Mouse (Mus musculus) liver, postnatal 0 days (tissue): ENCODE data around the gene Smyd3. TPM values are rescaled to one million over a fixed set of nuclear protein-coding genes. Genes with fewer than 3 reads are reported as not detected.

Experiments
- ATAC-seq: fragments of 200-750 bp; cut with Nextera tagmentation; 2 replicates; pipeline ENCODE4 v1.8.0; 2017; ENCODE audit warnings: mild to moderate bottlenecking, moderate library complexity
- DNase-seq: peaks from one replicate; pipeline ENCODE4 v3.0.0-alpha.2; 2016
- H3K27ac ChIP-seq: fragments of 300-500 bp; sonication (generic); 2 replicates; pipeline ENCODE4 v1.5.1; 2014; ENCODE audit warnings: antibody characterized with exemption, moderate library complexity, mild to moderate bottlenecking, low read depth
- H3K27me3 ChIP-seq: fragments of 300-500 bp; sonication (generic); 2 replicates; pipeline ENCODE4 v1.6.1; 2014; ENCODE audit warnings: low read length, control low read depth, mixed read lengths; ENCODE audit not compliant: insufficient read depth
- H3K36me3 ChIP-seq: fragments of 300-500 bp; sonication (generic); replicated peaks from 2 replicates; pipeline ENCODE4 v1.6.1; 2014; ENCODE audit warnings: mild to moderate bottlenecking, control low read depth, low read length, moderate library complexity, mixed read lengths; ENCODE audit not compliant: insufficient read depth
- H3K4me1 ChIP-seq: fragments of 300-500 bp; sonication (generic); 2 replicates; pipeline ENCODE4 v1.6.1; 2014; ENCODE audit warnings: antibody characterized with exemption, mild to moderate bottlenecking, control low read depth; ENCODE audit not compliant: insufficient read depth
- H3K4me2 ChIP-seq: fragments of 300-500 bp; sonication (generic); 2 replicates; pipeline ENCODE4 v1.6.1; 2014; ENCODE audit warnings: low read depth, mild to moderate bottlenecking, low read length, moderate library complexity, mixed read lengths
- H3K4me3 ChIP-seq: fragments of 300-500 bp; sonication (generic); 2 replicates; pipeline ENCODE4 v1.5.1; 2014; ENCODE audit warnings: low read depth, low read length
- H3K9ac ChIP-seq: fragments of 300-500 bp; sonication (generic); replicated peaks from 2 replicates; pipeline ENCODE4 v1.6.1; 2014; ENCODE audit warnings: mild to moderate bottlenecking, moderate library complexity
- H3K9me3 ChIP-seq: fragments of 300-500 bp; sonication (generic); 2 replicates; pipeline ENCODE4 v1.6.1; 2016; ENCODE audit warnings: mild to moderate bottlenecking, control low read depth, low read length, mixed read lengths
- CTCF ChIP-seq: sonication (generic); IDR thresholded peaks from 2 replicates; pipeline ENCODE4 v1.5.1; 2016; ENCODE audit warnings: antibody characterized with exemption, low read depth
- EP300 ChIP-seq: IDR thresholded peaks from 2 replicates; pipeline ENCODE4 v1.6.1; 2016; ENCODE audit warnings: antibody characterized with exemption, low read depth, mild to moderate bottlenecking
- WGBS: fragments of 180-500 bp; shearing (Covaris S2); extraction: QIAGEN DNeasy Blood & Tissue Kit; methylation state at CpG from one replicate; pipeline ENCODE4 v1.1.7; 2014; ENCODE audit not compliant: insufficient replicate concordance; 5-methylcytosine and 5-hydroxymethylcytosine counted together
- polyA plus RNA-seq: library from polyadenylated mRNA; unstranded; fragments of >200 nt; fragmentation: Nextera tagmentation; extraction: Ambion mirVana; gene quantifications from 2 replicates; pipeline ENCODE4 v1.2.1, GENCODE M21; 2015

Gene Smyd3
- polyA plus RNA-seq, 1 experiment from 2014 or later: 5.1 TPM

DNA sequence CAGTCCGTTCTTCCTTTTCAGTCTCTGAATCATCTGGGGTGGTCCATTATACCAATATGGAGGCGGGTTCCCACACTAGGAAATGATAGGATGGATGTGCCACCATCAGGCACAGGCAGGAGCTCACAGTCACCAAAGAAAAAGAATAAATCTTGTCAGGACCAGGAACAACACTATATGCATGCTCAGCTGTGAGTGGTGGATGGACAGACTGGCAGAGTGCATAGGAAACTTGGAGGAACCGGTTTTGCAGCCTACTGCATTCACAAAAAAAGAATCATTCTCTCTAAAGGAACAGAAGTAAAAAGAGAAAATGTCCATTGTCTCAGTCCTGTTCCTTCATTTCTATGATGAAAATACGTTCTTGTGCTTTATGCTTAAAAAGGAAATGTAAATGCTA lies 98.8 kb downstream of the Smyd3 start:
- Histone ChIP-seq H3K4me2 (no peak overlapping the region), H3K9ac (no peak overlapping the region), H3K27ac (no peak overlapping the region), H3K4me3 (no peak overlapping the region), H3K9me3 (no peaks in the 10 kb centered on the region), H3K27me3 (no peaks in the 10 kb centered on the region), H3K4me1 (no peaks in the 10 kb centered on the region), H3K36me3 (no peaks in the 10 kb centered on the region)
- no peak for DNase-seq
- WGBS: 74% methylated on average over 4 of the region's 4 CpGs
- no peak for ATAC-seq
- TF ChIP-seq CTCF: no peak

DNA sequence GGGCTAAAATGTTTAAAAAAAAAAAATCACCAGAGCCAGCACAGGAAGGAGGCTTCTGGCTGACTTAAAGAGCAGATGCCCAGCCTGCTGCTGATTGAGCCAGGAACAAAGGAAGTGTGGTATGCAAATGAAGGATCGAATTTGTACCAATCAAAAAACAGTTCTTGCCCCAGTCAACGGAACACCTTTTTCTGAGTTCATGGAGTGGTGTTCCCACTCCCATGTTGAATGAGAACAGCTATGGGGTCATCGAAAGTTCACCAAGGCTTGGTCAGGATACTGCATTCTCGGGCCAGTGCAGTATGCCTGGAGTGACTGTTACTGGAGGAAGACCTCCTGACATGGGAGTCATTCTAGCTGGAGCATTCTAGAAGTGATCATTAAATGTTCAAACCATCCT lies 109.8 kb downstream of the Smyd3 start:
- DNase-seq (no peak), ATAC-seq (no peak)
- WGBS: 88% methylated on average over 4 of the region's 4 CpGs
- no peak overlapping the region for H3K27ac ChIP-seq
- H3K4me2 ChIP-seq: no peak overlapping the region
- H3K9me3 ChIP-seq: no peaks in the 10 kb centered on the region
- no peaks in the 10 kb centered on the region for H3K27me3 ChIP-seq
- TF ChIP-seq CTCF (no peak), EP300 (no peak)
- H3K36me3 ChIP-seq: no peaks in the 10 kb centered on the region
- H3K4me3 ChIP-seq: no peak overlapping the region
- H3K4me1 ChIP-seq: no peaks in the 10 kb centered on the region
- no peak overlapping the region for H3K9ac ChIP-seq

DNA sequence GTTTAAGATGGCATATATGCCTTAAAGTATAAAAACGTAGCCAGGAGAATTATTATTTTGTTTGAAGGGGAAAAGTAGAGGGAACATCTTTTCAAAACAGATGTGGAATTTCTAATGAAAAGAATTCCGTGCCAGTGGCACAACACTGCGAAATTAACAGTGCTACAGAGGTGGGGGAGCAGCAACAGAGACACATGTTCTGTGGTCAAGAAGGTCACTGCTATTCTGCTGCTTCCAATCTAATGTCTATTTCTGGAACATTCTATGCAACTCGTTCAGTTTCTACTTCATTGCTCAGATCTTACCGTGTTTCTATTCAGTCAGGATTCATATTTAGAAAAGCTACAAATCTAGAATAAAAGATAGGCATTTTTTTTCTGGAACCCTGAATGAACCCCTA lies 117.0 kb downstream of the Smyd3 start:
- no peaks in the 10 kb centered on the region for H3K27me3 ChIP-seq
- DNase-seq (no peak), ATAC-seq (no peak)
- H3K36me3 ChIP-seq: no peaks in the 10 kb centered on the region
- H3K9me3 ChIP-seq: no peaks in the 10 kb centered on the region
- H3K4me3 ChIP-seq: no peak overlapping the region
- no peak overlapping the region for H3K9ac ChIP-seq
- no peak overlapping the region for H3K4me2 ChIP-seq
- H3K4me1 ChIP-seq: no peaks in the 10 kb centered on the region
- no peak overlapping the region for H3K27ac ChIP-seq
- TF ChIP-seq EP300: no peak
- no peak for TF ChIP-seq CTCF
- 80% methylated on average over 5 of the region's 5 CpGs for WGBS

DNA sequence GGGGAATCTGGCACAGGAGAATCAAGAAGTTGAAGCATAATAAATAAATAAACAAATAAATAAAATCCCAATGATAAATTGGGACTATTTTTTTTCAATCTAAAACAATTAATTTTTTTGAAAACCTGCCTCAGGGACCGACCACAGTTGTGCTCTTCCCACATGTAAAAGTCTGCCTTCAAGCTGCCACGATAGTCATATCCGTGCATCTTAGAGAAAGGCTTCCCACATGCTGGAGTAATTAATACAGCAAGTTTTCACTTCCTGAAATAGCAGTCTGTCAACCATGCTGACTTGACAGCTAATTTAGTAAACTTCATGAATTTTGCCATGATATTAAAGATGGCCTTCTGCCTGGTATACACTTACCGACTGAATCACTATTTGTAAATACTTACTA lies 119.2 kb downstream of the Smyd3 start:
- Histone ChIP-seq H3K4me2 (no peak overlapping the region), H3K4me3 (no peak overlapping the region), H3K9ac (no peak overlapping the region), H3K27me3 (no peaks in the 10 kb centered on the region), H3K36me3 (no peaks in the 10 kb centered on the region), H3K9me3 (no peaks in the 10 kb centered on the region), H3K27ac (no peak overlapping the region), H3K4me1 (no peaks in the 10 kb centered on the region)
- WGBS: 86% methylated on average over 4 of the region's 4 CpGs
- no peak for ATAC-seq
- no peak for DNase-seq
- TF ChIP-seq EP300 (no peak), CTCF (no peak)

DNA sequence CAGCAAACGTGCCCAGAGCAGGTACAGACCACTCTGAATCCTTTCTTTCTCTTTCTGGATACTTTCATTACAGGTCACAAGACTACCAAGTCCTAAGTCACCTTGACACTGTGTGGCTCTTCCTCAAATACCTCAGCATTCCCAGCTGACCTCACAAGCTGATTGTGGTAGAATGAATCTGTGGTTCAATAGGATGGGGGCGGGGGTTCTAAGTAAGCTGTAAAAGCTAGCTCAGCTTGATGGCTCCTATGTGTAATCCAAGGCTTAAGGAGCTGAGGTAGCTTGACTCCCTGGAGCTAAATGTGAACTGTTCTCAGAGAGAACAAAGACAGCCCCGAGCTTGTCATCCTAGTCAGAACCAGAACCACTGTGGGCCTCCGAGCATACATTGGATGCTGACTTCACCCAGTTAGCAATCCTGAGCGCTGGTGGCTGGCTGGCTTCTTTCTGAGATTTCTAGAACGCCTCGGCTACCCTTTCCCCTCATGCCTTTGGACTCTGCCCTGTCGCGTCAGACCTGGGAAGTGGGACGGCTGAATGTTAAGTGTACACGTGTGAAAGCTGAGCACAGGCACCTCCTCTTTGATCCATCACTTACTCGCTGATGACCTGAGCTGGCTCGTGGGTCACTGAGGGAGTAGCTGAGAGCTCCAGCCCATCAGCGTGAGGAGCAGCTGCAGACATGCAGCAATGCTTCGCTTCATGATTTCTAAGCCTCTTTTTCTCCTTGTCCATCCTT lies 131.4 kb downstream of the Smyd3 start:
- Histone ChIP-seq H3K9me3 (no peaks in the 10 kb centered on the region), H3K4me3 (no peak overlapping the region), H3K27ac (no peak overlapping the region), H3K4me2 (no peak overlapping the region), H3K27me3 (no peaks in the 10 kb centered on the region), H3K36me3 (no peaks in the 10 kb centered on the region), H3K9ac (no peak overlapping the region), H3K4me1 (peaks cover 4% of the 10 kb centered on the region; the same call in 1 of the 2 replicates)
- DNase-seq (peak; percentile 38), ATAC-seq (peak; percentile 92)
- TF ChIP-seq EP300: no peak
- TF ChIP-seq CTCF: no peak
- 63% methylated on average over 15 of the region's 15 CpGs for WGBS

DNA sequence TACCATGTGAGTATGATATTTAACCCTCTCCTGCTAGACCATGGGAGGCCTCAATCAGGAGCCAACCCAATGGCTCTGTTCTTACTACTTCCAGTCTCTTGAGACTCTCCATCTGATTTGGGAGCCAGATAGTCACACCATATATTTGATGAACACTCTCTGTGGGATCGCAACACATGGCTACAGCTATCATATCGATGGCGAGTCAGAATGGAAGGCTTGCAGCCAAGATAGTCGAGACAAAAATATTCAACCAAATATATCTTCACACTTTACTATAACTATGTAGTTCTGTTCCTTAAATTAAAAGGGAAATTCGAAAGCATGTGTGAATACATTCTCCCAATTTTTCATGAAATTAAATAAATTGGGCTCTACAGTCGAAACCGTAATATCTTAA lies 132.2 kb downstream of the Smyd3 start:
- no peak overlapping the region for H3K27ac ChIP-seq
- ATAC-seq: no peak
- TF ChIP-seq EP300 (no peak), CTCF (no peak)
- 85% methylated on average over 7 of the region's 7 CpGs for WGBS
- no peaks in the 10 kb centered on the region for H3K9me3 ChIP-seq
- H3K4me2 ChIP-seq: no peak overlapping the region
- DNase-seq: no peak
- no peaks in the 10 kb centered on the region for H3K27me3 ChIP-seq
- H3K9ac ChIP-seq: no peak overlapping the region
- peaks cover 4% of the 10 kb centered on the region; the same call in 1 of the 2 replicates for H3K4me1 ChIP-seq
- H3K36me3 ChIP-seq: no peaks in the 10 kb centered on the region
- H3K4me3 ChIP-seq: no peak overlapping the region
